Mouse (Mus musculus) liver, embryonic 14.5 days (tissue): ENCODE measurements around the gene Alox5.

ENCODE experiments used
- CTCF ChIP-seq: IDR thresholded peaks from 2 replicates; pipeline ENCODE4 v1.5.1; 2016; ENCODE audit warnings: antibody characterized with exemption, low read depth, control low read depth
- EP300 ChIP-seq: IDR thresholded peaks from 2 replicates; pipeline ENCODE4 v1.6.1; 2016; ENCODE audit warnings: antibody characterized with exemption, low read depth

DNA sequence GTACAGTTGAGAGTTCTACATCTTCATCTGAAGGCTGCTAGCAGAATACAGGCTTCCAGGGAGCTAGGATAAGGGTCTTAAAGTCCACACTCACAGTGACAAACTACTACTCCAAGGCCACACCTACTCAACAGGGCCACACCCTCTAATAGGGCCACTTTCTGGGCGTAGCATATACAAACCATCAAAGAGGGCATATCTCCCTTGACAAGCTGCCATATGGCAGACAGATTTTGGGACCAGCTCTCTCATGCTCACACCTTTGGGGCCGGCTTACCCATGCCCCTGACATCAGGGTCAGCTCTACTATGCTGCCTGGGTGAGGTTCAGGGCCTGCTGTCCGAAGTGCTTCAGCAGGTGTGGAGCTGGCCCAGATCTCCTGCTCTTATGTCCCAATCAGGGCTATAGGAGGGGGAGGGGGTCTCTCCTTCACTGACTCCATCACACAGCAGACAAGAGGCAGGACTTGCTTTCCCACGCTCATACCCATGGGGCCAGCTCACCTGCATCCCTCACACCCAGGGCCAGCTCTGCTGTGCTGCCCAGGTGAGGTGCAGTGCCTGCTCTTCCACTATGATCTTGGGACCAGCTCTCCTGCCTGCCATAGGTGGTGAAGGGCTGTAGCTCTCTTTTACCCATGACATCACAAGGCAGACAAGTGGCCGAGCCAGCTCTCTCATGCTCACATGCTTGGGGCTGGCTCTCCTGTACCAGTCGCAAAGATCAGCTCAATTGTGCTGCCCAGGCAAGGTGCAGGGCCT lies 90.6 kb downstream of the Alox5 start:
- TF ChIP-seq EP300 (peak; percentile 80), CTCF (no peak)
